Mouse (Mus musculus) stomach, postnatal 0 days (tissue): ENCODE results near the gene Mapk7.

Source experiments
- CTCF ChIP-seq: IDR thresholded peaks from 2 replicates; pipeline ENCODE4 v1.5.1; 2016; ENCODE audit warnings: antibody characterized with exemption, low read depth, mild to moderate bottlenecking, moderate library complexity
- EP300 ChIP-seq: optimal IDR thresholded peaks from 2 replicates; pipeline ENCODE3; 2016; ENCODE audit warnings: antibody characterized with exemption

GRCm38 (mm10) chr11:61498736-61499504, 4.7 kb upstream of the Mapk7 start:
- no peak for TF ChIP-seq CTCF
- no peak for TF ChIP-seq EP300
